ENCODE assay signal across 9 mouse cellular contexts in genomic region chr2:46370949-46371348, GRCm38 (mm10).
DNase-seq lines count a peak whose midpoint lies in the region; ATAC-seq and TF ChIP-seq lines count a peak whose summit lies in the region.
"Had no signal": no experiment of that assay in that cellular context is flagged by ENCODE, and none has a peak within 500 bp of the region (broad histone marks: within the 10 kb centered on the region; RNA-seq: fewer than 3 reads in every experiment).

No protein-coding gene starts in this region.

- no peaks in the 10 kb centered on the region for H3K27me3 ChIP-seq in MEL (ENCODE audit: control insufficient read depth in 1 of 2, insufficient read depth in 2 of 2, low read length in 2 of 2)
- H3K27me3 ChIP-seq in intestine, embryonic 15.5 days (replicated peaks) = no peaks in the 10 kb centered on the region
- H3K27me3 ChIP-seq in hindbrain, embryonic 11.5 days (ENCODE audit: control insufficient read depth, insufficient read depth, low read length) = no peaks in the 10 kb centered on the region
- H3K27me3 ChIP-seq in forebrain, embryonic 16.5 days (replicated peaks; ENCODE audit: control insufficient read depth, insufficient read depth, low read length) = no peaks in the 10 kb centered on the region

- peak; percentile 100 for DNase-seq in 416B (ENCODE audit: low read depth)
- peak; percentile 93 for DNase-seq in MEL (ENCODE audit: low read depth, low spot score)
- no peak for DNase-seq in hindbrain, embryonic 11.5 days (ENCODE audit: low spot score)
- no peak for DNase-seq in cerebellum, adult 9-11 months
- no peak for DNase-seq in ovary, adult 18-20 months (ENCODE audit: low spot score)
- DNase-seq: heart, postnatal 14 days had no signal

- H3K79me2 ChIP-seq in MEL (ENCODE audit: control insufficient read depth, insufficient read depth, low read length, poor library complexity) = no peaks in the 10 kb centered on the region

- no peak for TF ChIP-seq RAD21 in MEL (IDR thresholded peaks at IDR 0.05; ENCODE audit: low read depth, low read length)

- peaks cover 0 to 18% of the 10 kb centered on the region in 2 experiments; a peak in 2 of 4 replicates for H3K4me1 ChIP-seq in MEL (ENCODE audit: control insufficient read depth in 1 of 2, insufficient read depth in 2 of 2, low read length in 2 of 2)
- H3K4me1 ChIP-seq in intestine, embryonic 15.5 days (replicated peaks) = no peaks in the 10 kb centered on the region
- H3K4me1 ChIP-seq in hindbrain, embryonic 11.5 days (replicated peaks; ENCODE audit: control insufficient read depth, insufficient read depth, low read length) = no peaks in the 10 kb centered on the region
- no peaks in the 10 kb centered on the region for H3K4me1 ChIP-seq in forebrain, embryonic 16.5 days (replicated peaks; ENCODE audit: control insufficient read depth, insufficient read depth, low read length)

- H3K4me3 ChIP-seq in MEL (ENCODE audit: control insufficient read depth in 1 of 2, insufficient read depth in 1 of 2, low read depth in 2 of 2, low read length in 2 of 2) = peak overlapping the region; percentile 5 to 6; a peak in 1 of 4 replicates
- no peak overlapping the region for H3K4me3 ChIP-seq in intestine, embryonic 15.5 days (replicated peaks)
- H3K4me3 ChIP-seq in hindbrain, embryonic 11.5 days (ENCODE audit: low read depth, low read length) = no peak overlapping the region
- no peak overlapping the region for H3K4me3 ChIP-seq in forebrain, embryonic 16.5 days (replicated peaks; ENCODE audit: low read length)

- 0 out of 2 replicates have a peak overlapping the region, but pooled peaks have one; percentile 19 for H3K9ac ChIP-seq in MEL (ENCODE audit: control insufficient read depth, low read depth, low read length, poor library complexity, severe bottlenecking)
- no peak overlapping the region for H3K9ac ChIP-seq in intestine, embryonic 15.5 days
- H3K9ac ChIP-seq in hindbrain, embryonic 11.5 days (ENCODE audit: low read depth, low read length) = no peak overlapping the region
- no peak overlapping the region for H3K9ac ChIP-seq in forebrain, embryonic 16.5 days (replicated peaks; ENCODE audit: low read depth, low read length)

- WGBS in intestine, embryonic 15.5 days = 64% methylated on average over 5 of the region's 5 CpGs
- WGBS in hindbrain, embryonic 11.5 days = 91% methylated on average over 5 of the region's 5 CpGs
- 82% methylated on average over 5 of the region's 5 CpGs for WGBS in forebrain, embryonic 16.5 days

- H3K4me2 ChIP-seq in intestine, embryonic 15.5 days (replicated peaks) = no peak overlapping the region
- H3K4me2 ChIP-seq in hindbrain, embryonic 11.5 days (replicated peaks; ENCODE audit: low read depth, low read length) = no peak overlapping the region
- H3K4me2 ChIP-seq in forebrain, embryonic 16.5 days (ENCODE audit: low read length) = no peak overlapping the region

- TF ChIP-seq EP300 in MEL (IDR thresholded peaks at IDR 0.05; ENCODE audit: low read depth in 1 of 2, low read length in 2 of 2) = peak; percentile 99

- peaks cover 0 to 24% of the 10 kb centered on the region in 2 experiments; a peak in 2 of 4 replicates for H3K36me3 ChIP-seq in MEL (ENCODE audit: control insufficient read depth in 1 of 2, insufficient read depth in 2 of 2, low read length in 2 of 2)
- no peaks in the 10 kb centered on the region for H3K36me3 ChIP-seq in intestine, embryonic 15.5 days
- H3K36me3 ChIP-seq in hindbrain, embryonic 11.5 days (ENCODE audit: control insufficient read depth, insufficient read depth, low read length) = no peaks in the 10 kb centered on the region
- H3K36me3 ChIP-seq in forebrain, embryonic 16.5 days (ENCODE audit: control insufficient read depth, insufficient read depth) = no peaks in the 10 kb centered on the region

- H3K9me3 ChIP-seq in MEL (replicated peaks; ENCODE audit: insufficient read depth, low read length) = no peaks in the 10 kb centered on the region
- no peaks in the 10 kb centered on the region for H3K9me3 ChIP-seq in intestine, embryonic 15.5 days
- no peaks in the 10 kb centered on the region for H3K9me3 ChIP-seq in hindbrain, embryonic 11.5 days (ENCODE audit: control insufficient read depth, low read length)
- no peaks in the 10 kb centered on the region for H3K9me3 ChIP-seq in forebrain, embryonic 16.5 days (ENCODE audit: control insufficient read depth, low read length)

- H3K27ac ChIP-seq in MEL (ENCODE audit: control insufficient read depth, low read depth, low read length) = peak overlapping the region; percentile 76
- no peak overlapping the region for H3K27ac ChIP-seq in intestine, embryonic 15.5 days
- no peak overlapping the region for H3K27ac ChIP-seq in hindbrain, embryonic 11.5 days (ENCODE audit: low read depth, low read length)
- H3K27ac ChIP-seq in forebrain, embryonic 16.5 days (ENCODE audit: low read length) = no peak overlapping the region

- peak; percentile 58; the same call in 1 of the 2 replicates for ATAC-seq in intestine, embryonic 15.5 days
- ATAC-seq in megakaryocyte progenitor cell, adult 5-6 weeks (replicated peaks; ENCODE audit: poor library complexity) = peak; percentile 97
- no peak for ATAC-seq in hindbrain, embryonic 11.5 days (ENCODE audit: low FRiP score)
- no peak for ATAC-seq in forebrain, embryonic 16.5 days

- TF ChIP-seq POLR2A in MEL (IDR thresholded peaks at IDR 0.05; ENCODE audit: control insufficient read depth in 1 of 2, insufficient read depth in 1 of 2, low read depth in 1 of 2, low read length in 2 of 2, poor library complexity in 1 of 2) = no peak

- no peak for TF ChIP-seq CTCF in MEL (IDR thresholded peaks at IDR 0.05 in 2 of 3, conservative IDR thresholded peaks at IDR 0.05 in 1 of 3; ENCODE audit: control insufficient read depth in 1 of 3, insufficient read depth in 1 of 3, low read depth in 2 of 3, low read length in 3 of 3, poor library complexity in 1 of 3, severe bottlenecking in 1 of 3)

TF ChIP-seq in MEL, 35 proteins besides CTCF, POLR2A, EP300 and RAD21:
- TF ChIP-seq MYC (IDR thresholded peaks at IDR 0.05; ENCODE audit: low read depth, low read length) (peak; percentile 86), TCF12 (IDR thresholded peaks at IDR 0.05; ENCODE audit: low read depth, low read length) (peak; percentile 98), SMC3 (IDR thresholded peaks at IDR 0.05; ENCODE audit: low read depth, low read length) (no peak), ZMIZ1 (IDR thresholded peaks at IDR 0.05; ENCODE audit: low read depth, low read length) (no peak), BHLHE40 (IDR thresholded peaks at IDR 0.05; ENCODE audit: borderline replicate concordance, low read depth, low read length) (peak; percentile 42; the same call in 1 of the 2 replicates), NELFE (IDR thresholded peaks at IDR 0.05; ENCODE audit: low read depth, low read length) (no peak), GATA1 (IDR thresholded peaks at IDR 0.05; ENCODE audit: low read depth, low read length) (peak; percentile 97), MYB (IDR thresholded peaks at IDR 0.05; ENCODE audit: low read depth, low read length) (peak; percentile 78), UBTF (IDR thresholded peaks at IDR 0.05; ENCODE audit: borderline replicate concordance, insufficient read depth, low read depth, low read length) (no peak), TAL1 (IDR thresholded peaks at IDR 0.05; ENCODE audit: low read length) (peak; percentile 94), SIN3A (IDR thresholded peaks at IDR 0.05; ENCODE audit: low read length) (peak; percentile 55; the same call in 1 of the 2 replicates), MAFK (IDR thresholded peaks at IDR 0.05; ENCODE audit: borderline replicate concordance, low read depth, low read length) (0 out of 2 replicates have a peak, but pooled peaks have one; percentile 54), POLR2AphosphoS2 (IDR thresholded peaks at IDR 0.05; ENCODE audit: low read length) (no peak), JUND (IDR thresholded peaks at IDR 0.05; ENCODE audit: low read depth, low read length) (0 out of 2 replicates have a peak, but pooled peaks have one; percentile 67), ETS1 (IDR thresholded peaks at IDR 0.05; ENCODE audit: low read depth, low read length) (peak; percentile 87), TBP (IDR thresholded peaks at IDR 0.05; ENCODE audit: low read depth, low read length) (peak; percentile 44; the same call in 1 of the 2 replicates), RCOR1 (IDR thresholded peaks at IDR 0.05; ENCODE audit: low read depth, low read length) (peak; percentile 95), ZKSCAN1 (IDR thresholded peaks at IDR 0.05; ENCODE audit: low read depth, low read length) (no peak), MXI1 (IDR thresholded peaks at IDR 0.05; ENCODE audit: low read depth, low read length) (peak; percentile 48; the same call in 1 of the 2 replicates), NRF1 (IDR thresholded peaks at IDR 0.05; ENCODE audit: insufficient read depth, low read depth, low read length, poor library complexity, severe bottlenecking) (no peak), MAX (IDR thresholded peaks at IDR 0.05; ENCODE audit: low read length) (peak; percentile 56)

Comparison
In these comparisons a context has a peak if more than half of its experiments do, and no peak if none do; other contexts are left out.
1. DNase-seq: peak in 416B (single experiment) and MEL (single experiment); none in hindbrain, embryonic 11.5 days (single experiment), cerebellum, adult 9-11 months (single experiment) and ovary, adult 18-20 months (single experiment).
2. H3K4me3 ChIP-seq: peak in MEL (2 of 2); none in intestine, embryonic 15.5 days (single experiment), hindbrain, embryonic 11.5 days (single experiment) and forebrain, embryonic 16.5 days (single experiment).
3. ATAC-seq: peak in intestine, embryonic 15.5 days (single experiment) and megakaryocyte progenitor cell, adult 5-6 weeks (single experiment); none in hindbrain, embryonic 11.5 days (single experiment) and forebrain, embryonic 16.5 days (single experiment).